Mouse (Mus musculus): ENCODE measurements around the gene Sgk1. TPM values are rescaled to one million over a fixed set of nuclear protein-coding genes. Genes with fewer than 3 reads are reported as not detected.

Sgk1 gene
- polyA plus RNA-seq, 1 experiment from 2014 or later, result 22.2 TPM

GRCm38 (mm10) chr10:21930781-21931380 is 48.9 kb downstream of the Sgk1 start:
- Histone ChIP-seq H3K9me3 (replicated peaks; ENCODE audit: control insufficient read depth, low read length) (no peaks in the 10 kb centered on the region), H3K9ac (ENCODE audit: low read depth, low read length) (no peak overlapping the region), H3K4me1 (ENCODE audit: control insufficient read depth, insufficient read depth, low read length) (peaks cover 6% of the 10 kb centered on the region), H3K27ac (ENCODE audit: low read depth, low read length) (no peak overlapping the region), H3K4me2 (no peak overlapping the region), H3K4me3 (ENCODE audit: low read depth, low read length) (no peak overlapping the region), H3K27me3 (ENCODE audit: control insufficient read depth, insufficient read depth, low read length) (no peaks in the 10 kb centered on the region), H3K36me3 (ENCODE audit: control insufficient read depth, insufficient read depth, low read length) (no peaks in the 10 kb centered on the region)
- WGBS (ENCODE audit: insufficient replicate concordance), result 78% methylated on average over 10 of the region's 10 CpGs
- ATAC-seq (replicated peaks; ENCODE audit: insufficient number of reproducible peaks, low FRiP score, low TSS enrichment), result no peak

GRCm38 (mm10) chr10:21932791-21933190 is 50.8 kb downstream of the Sgk1 start:
- H3K9me3 ChIP-seq (replicated peaks; ENCODE audit: control insufficient read depth, low read length), result no peaks in the 10 kb centered on the region
- H3K4me2 ChIP-seq, result no peak overlapping the region
- H3K27me3 ChIP-seq (ENCODE audit: control insufficient read depth, insufficient read depth, low read length), result no peaks in the 10 kb centered on the region
- no peak overlapping the region for H3K4me3 ChIP-seq (ENCODE audit: low read depth, low read length)
- ATAC-seq (replicated peaks; ENCODE audit: insufficient number of reproducible peaks, low FRiP score, low TSS enrichment), result no peak
- H3K36me3 ChIP-seq (ENCODE audit: control insufficient read depth, insufficient read depth, low read length), result no peaks in the 10 kb centered on the region
- WGBS (ENCODE audit: insufficient replicate concordance), result 74% methylated on average over 3 of the region's 3 CpGs
- H3K4me1 ChIP-seq (ENCODE audit: control insufficient read depth, insufficient read depth, low read length), result peaks cover 12% of the 10 kb centered on the region
- no peak overlapping the region for H3K27ac ChIP-seq (ENCODE audit: low read depth, low read length)
- no peak overlapping the region for H3K9ac ChIP-seq (ENCODE audit: low read depth, low read length)

GRCm38 (mm10) chr10:21934826-21935225 is 52.8 kb downstream of the Sgk1 start:
- H3K27me3 ChIP-seq (ENCODE audit: control insufficient read depth, insufficient read depth, low read length), result no peaks in the 10 kb centered on the region
- no peaks in the 10 kb centered on the region for H3K36me3 ChIP-seq (ENCODE audit: control insufficient read depth, insufficient read depth, low read length)
- no peak for ATAC-seq (replicated peaks; ENCODE audit: insufficient number of reproducible peaks, low FRiP score, low TSS enrichment)
- no peak overlapping the region for H3K9ac ChIP-seq (ENCODE audit: low read depth, low read length)
- H3K4me3 ChIP-seq (ENCODE audit: low read depth, low read length), result no peak overlapping the region
- H3K27ac ChIP-seq (ENCODE audit: low read depth, low read length), result no peak overlapping the region
- peaks cover 9% of the 10 kb centered on the region for H3K4me1 ChIP-seq (ENCODE audit: control insufficient read depth, insufficient read depth, low read length)
- H3K9me3 ChIP-seq (replicated peaks; ENCODE audit: control insufficient read depth, low read length), result no peaks in the 10 kb centered on the region
- 73% methylated on average over 2 of the region's 2 CpGs for WGBS (ENCODE audit: insufficient replicate concordance)
- no peak overlapping the region for H3K4me2 ChIP-seq

- peaks cover 9% of the 10 kb centered on the region for H3K4me1 ChIP-seq (ENCODE audit: control insufficient read depth, insufficient read depth, low read length)
- no peaks in the 10 kb centered on the region for H3K36me3 ChIP-seq (ENCODE audit: control insufficient read depth, insufficient read depth, low read length)
- 30% methylated on average over 12 of the region's 12 CpGs for WGBS (ENCODE audit: insufficient replicate concordance)
- no peaks in the 10 kb centered on the region for H3K9me3 ChIP-seq (replicated peaks; ENCODE audit: control insufficient read depth, low read length)
- H3K27me3 ChIP-seq (ENCODE audit: control insufficient read depth, insufficient read depth, low read length), result no peaks in the 10 kb centered on the region
- peak overlapping the region; percentile 52 for H3K4me2 ChIP-seq
- no peak for ATAC-seq (replicated peaks; ENCODE audit: insufficient number of reproducible peaks, low FRiP score, low TSS enrichment)
- H3K9ac ChIP-seq (ENCODE audit: low read depth, low read length), result peak overlapping the region; percentile 50
- peak overlapping the region; percentile 8; the same call in 1 of the 2 replicates for H3K4me3 ChIP-seq (ENCODE audit: low read depth, low read length)
- no peak overlapping the region for H3K27ac ChIP-seq (ENCODE audit: low read depth, low read length)
These were observed 54.7 kb downstream of the Sgk1 start for GRCm38 (mm10) chr10:21936513-21937221.

GRCm38 (mm10) chr10:21937222-21937605 is 55.2 kb downstream of the Sgk1 start:
- Histone ChIP-seq H3K27ac (ENCODE audit: low read depth, low read length) (no peak overlapping the region), H3K9me3 (replicated peaks; ENCODE audit: control insufficient read depth, low read length) (no peaks in the 10 kb centered on the region), H3K9ac (ENCODE audit: low read depth, low read length) (peak overlapping the region; percentile 50), H3K36me3 (ENCODE audit: control insufficient read depth, insufficient read depth, low read length) (no peaks in the 10 kb centered on the region), H3K4me1 (ENCODE audit: control insufficient read depth, insufficient read depth, low read length) (peaks cover 9% of the 10 kb centered on the region), H3K27me3 (ENCODE audit: control insufficient read depth, insufficient read depth, low read length) (no peaks in the 10 kb centered on the region), H3K4me3 (ENCODE audit: low read depth, low read length) (peak overlapping the region; percentile 8; the same call in 1 of the 2 replicates), H3K4me2 (peak overlapping the region; percentile 52)
- ATAC-seq (replicated peaks; ENCODE audit: insufficient number of reproducible peaks, low FRiP score, low TSS enrichment), result no peak
- 14% methylated on average over 9 of the region's 9 CpGs for WGBS (ENCODE audit: insufficient replicate concordance)

GRCm38 (mm10) chr10:21938166-21938565 is 56.2 kb downstream of the Sgk1 start:
- WGBS (ENCODE audit: insufficient replicate concordance), result 68% methylated on average over 4 of the region's 4 CpGs
- Histone ChIP-seq H3K4me1 (ENCODE audit: control insufficient read depth, insufficient read depth, low read length) (peaks cover 9% of the 10 kb centered on the region), H3K36me3 (ENCODE audit: control insufficient read depth, insufficient read depth, low read length) (no peaks in the 10 kb centered on the region), H3K9ac (ENCODE audit: low read depth, low read length) (no peak overlapping the region), H3K4me2 (no peak overlapping the region), H3K9me3 (replicated peaks; ENCODE audit: control insufficient read depth, low read length) (no peaks in the 10 kb centered on the region), H3K4me3 (ENCODE audit: low read depth, low read length) (no peak overlapping the region), H3K27me3 (ENCODE audit: control insufficient read depth, insufficient read depth, low read length) (no peaks in the 10 kb centered on the region), H3K27ac (ENCODE audit: low read depth, low read length) (no peak overlapping the region)
- no peak for ATAC-seq (replicated peaks; ENCODE audit: insufficient number of reproducible peaks, low FRiP score, low TSS enrichment)

- no peak overlapping the region for H3K4me3 ChIP-seq (ENCODE audit: low read depth, low read length)
- H3K4me1 ChIP-seq (ENCODE audit: control insufficient read depth, insufficient read depth, low read length), result peaks cover 9% of the 10 kb centered on the region
- ATAC-seq (replicated peaks; ENCODE audit: insufficient number of reproducible peaks, low FRiP score, low TSS enrichment), result no peak
- H3K27ac ChIP-seq (ENCODE audit: low read depth, low read length), result no peak overlapping the region
- WGBS (ENCODE audit: insufficient replicate concordance), result 63% methylated on average over 3 of the region's 3 CpGs
- H3K36me3 ChIP-seq (ENCODE audit: control insufficient read depth, insufficient read depth, low read length), result no peaks in the 10 kb centered on the region
- no peak overlapping the region for H3K4me2 ChIP-seq
- no peaks in the 10 kb centered on the region for H3K27me3 ChIP-seq (ENCODE audit: control insufficient read depth, insufficient read depth, low read length)
- H3K9ac ChIP-seq (ENCODE audit: low read depth, low read length), result no peak overlapping the region
- H3K9me3 ChIP-seq (replicated peaks; ENCODE audit: control insufficient read depth, low read length), result no peaks in the 10 kb centered on the region
These were observed 59.3 kb downstream of the Sgk1 start for GRCm38 (mm10) chr10:21941235-21941634.

- no peak overlapping the region for H3K9ac ChIP-seq (ENCODE audit: low read depth, low read length)
- ATAC-seq (replicated peaks; ENCODE audit: insufficient number of reproducible peaks, low FRiP score, low TSS enrichment), result no peak
- no peaks in the 10 kb centered on the region for H3K4me1 ChIP-seq (ENCODE audit: control insufficient read depth, insufficient read depth, low read length)
- H3K4me3 ChIP-seq (ENCODE audit: low read depth, low read length), result no peak overlapping the region
- H3K9me3 ChIP-seq (replicated peaks; ENCODE audit: control insufficient read depth, low read length), result no peaks in the 10 kb centered on the region
- H3K4me2 ChIP-seq, result no peak overlapping the region
- 82% methylated on average over 6 of the region's 6 CpGs for WGBS (ENCODE audit: insufficient replicate concordance)
- H3K27me3 ChIP-seq (ENCODE audit: control insufficient read depth, insufficient read depth, low read length), result no peaks in the 10 kb centered on the region
- H3K36me3 ChIP-seq (ENCODE audit: control insufficient read depth, insufficient read depth, low read length), result no peaks in the 10 kb centered on the region
- no peak overlapping the region for H3K27ac ChIP-seq (ENCODE audit: low read depth, low read length)
These were observed 61.2 kb downstream of the Sgk1 start for GRCm38 (mm10) chr10:21943145-21943700.
